Mouse (Mus musculus) limb, embryonic 10.5 days (tissue): Measurements from ENCODE around the gene Kcne1. TPM values are rescaled to one million over a fixed set of nuclear protein-coding genes. Genes with fewer than 3 reads are reported as not detected.

Experiments
- polyA plus RNA-seq: library from polyadenylated mRNA; unstranded; fragments of >200 nt; fragmentation: Nextera tagmentation; extraction: Ambion mirVana; gene quantifications from 2 replicates; pipeline ENCODE4 v1.2.1, GENCODE M21; 2016

Gene Kcne1
- polyA plus RNA-seq, 1 experiment from 2014 or later, result 0.05 TPM

Other genes starting within 250 kb of the Kcne1 start
- 0.18 TPM in 1 of 2 replicates, not detected in the other for gene Kcne2, start 67.1 kb downstream of the Kcne1 start, polyA plus RNA-seq
- gene Smim11, start 58.2 kb downstream of the Kcne1 start, polyA plus RNA-seq, result 112 and 114 TPM in 2 replicates
- gene Fam243, start 38.0 kb downstream of the Kcne1 start, polyA plus RNA-seq, result 0.13 TPM in 1 of 2 replicates, not detected in the other
- gene Rcan1, start 111.4 kb upstream of the Kcne1 start, polyA plus RNA-seq, result 26.1 and 28.0 TPM in 2 replicates
- 0.64 and 0.84 TPM in 2 replicates for gene Clic6, start 126.3 kb upstream of the Kcne1 start, polyA plus RNA-seq